Mouse (Mus musculus): ENCODE measurements at regions not wholly inside any gene's neighbourhood (a gene's known extent, or its start where the extent isn't known, plus 50 kb on each side); places are given as distances from the start of the nearest gene placed in this dataset.

GRCm38 (mm10) chr10:66433490-66433889, 662.4 kb upstream of the Jmjd1c start:
- DNase-seq, result no peak

- peak; percentile 13 to 35 for DNase-seq
These were observed 625.2 kb upstream of the Jmjd1c start for GRCm38 (mm10) chr10:66470684-66471083.

GRCm38 (mm10) chr10:66472038-66472437, 623.9 kb upstream of the Jmjd1c start:
- no peak for DNase-seq

GRCm38 (mm10) chr10:66475187-66475735, 620.7 kb upstream of the Jmjd1c start:
- no peak for DNase-seq

- no peak for DNase-seq
These were observed 605.1 kb upstream of the Jmjd1c start for GRCm38 (mm10) chr10:66490871-66491270.

- DNase-seq, result no peak
These were observed 604.1 kb upstream of the Jmjd1c start for GRCm38 (mm10) chr10:66491850-66492249.

- no peak for DNase-seq
These were observed 556.1 kb upstream of the Jmjd1c start for GRCm38 (mm10) chr10:66539846-66540245.

- DNase-seq, result no peak
These were observed 549.3 kb upstream of the Jmjd1c start for GRCm38 (mm10) chr10:66546656-66547055.

GRCm38 (mm10) chr10:66547660-66548059, 548.3 kb upstream of the Jmjd1c start:
- DNase-seq, result no peak

- DNase-seq, result no peak
These were observed 547.9 kb upstream of the Jmjd1c start for GRCm38 (mm10) chr10:66548073-66548472.

GRCm38 (mm10) chr10:66552919-66553318, 543.0 kb upstream of the Jmjd1c start:
- no peak for DNase-seq

- no peak for DNase-seq
These were observed 541.7 kb upstream of the Jmjd1c start for GRCm38 (mm10) chr10:66554259-66554658.

GRCm38 (mm10) chr10:66558097-66558840, 537.7 kb upstream of the Jmjd1c start:
- DNase-seq, result no peak

GRCm38 (mm10) chr10:66565374-66565773, 530.6 kb upstream of the Jmjd1c start:
- no peak for DNase-seq

GRCm38 (mm10) chr10:66574846-66575535, 520.9 kb upstream of the Jmjd1c start:
- peak in 1 of 2 experiments; percentile 19 for DNase-seq

GRCm38 (mm10) chr10:66593001-66593400, 502.9 kb upstream of the Jmjd1c start:
- no peak for DNase-seq

- DNase-seq, result no peak
These were observed 502.4 kb upstream of the Jmjd1c start for GRCm38 (mm10) chr10:66593506-66593905.

- DNase-seq, result no peak
These were observed 498.0 kb upstream of the Jmjd1c start for GRCm38 (mm10) chr10:66597952-66598351.

- no peak for DNase-seq
These were observed 488.8 kb upstream of the Jmjd1c start for GRCm38 (mm10) chr10:66607141-66607540.

- DNase-seq, result no peak
These were observed 479.6 kb upstream of the Jmjd1c start for GRCm38 (mm10) chr10:66616280-66616679.

GRCm38 (mm10) chr10:66630996-66631395, 464.9 kb upstream of the Jmjd1c start:
- no peak for DNase-seq

- DNase-seq, result peak; percentile 61 to 63
These were observed 454.8 kb upstream of the Jmjd1c start for GRCm38 (mm10) chr10:66640890-66641847.

GRCm38 (mm10) chr10:66641966-66642365, 454.0 kb upstream of the Jmjd1c start:
- DNase-seq, result no peak

Data from layer of hippocampus, postnatal 36 days (tissue).